Mouse (Mus musculus): ENCODE results near the gene Kcp. TPM values are rescaled to one million over a fixed set of nuclear protein-coding genes. Genes with fewer than 3 reads are reported as not detected.
A peak's percentile ranks its signal among the peaks of the same experiment; 100 is the strongest.

Gene Kcp
- polyA plus RNA-seq, 1 experiment: 0.26 TPM

DNA sequence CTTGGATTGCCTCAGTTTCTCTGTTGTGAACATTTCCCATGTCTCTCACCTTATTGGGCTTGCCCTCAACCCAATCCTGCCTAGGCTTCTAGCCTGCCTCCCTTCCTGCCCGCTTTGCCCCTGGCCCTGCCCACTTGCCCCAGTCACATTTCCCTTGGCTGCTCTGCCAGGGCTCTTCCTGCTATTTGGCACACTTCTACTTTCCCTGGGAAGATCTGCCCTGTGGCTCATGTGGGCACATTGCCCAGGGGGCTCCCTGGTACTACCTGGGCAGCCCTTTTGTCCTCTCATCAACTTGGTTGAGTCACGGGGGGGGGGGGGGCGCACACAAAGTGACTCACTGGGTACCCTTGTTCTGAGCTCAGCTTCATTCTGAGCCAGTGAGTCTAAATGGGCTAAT is 75.6 kb downstream of the Kcp start:
- TF ChIP-seq REST (IDR thresholded peaks at IDR 0.05; ENCODE audit: insufficient read depth, insufficient read length) (no peak), USF1 (IDR thresholded peaks at IDR 0.05; ENCODE audit: low read depth) (no peak), POLR2AphosphoS2 (IDR thresholded peaks at IDR 0.05; ENCODE audit: insufficient read length, low read depth) (no peak), E2F4 (IDR thresholded peaks at IDR 0.05; ENCODE audit: insufficient read depth) (no peak), SRF (IDR thresholded peaks at IDR 0.05; ENCODE audit: control insufficient read depth, insufficient read length, low read depth) (no peak), TCF3 (IDR thresholded peaks at IDR 0.05; ENCODE audit: insufficient read length, low read depth) (no peak), MAX (IDR thresholded peaks at IDR 0.05; ENCODE audit: low read depth) (no peak), MYOD1 (IDR thresholded peaks at IDR 0.05; ENCODE audit: control insufficient read depth in 1 of 3, insufficient read length in 2 of 3, low read depth in 2 of 3) (no peak), CEBPB (IDR thresholded peaks at IDR 0.05; ENCODE audit: insufficient read depth, poor library complexity, severe bottlenecking) (no peak), TCF12 (IDR thresholded peaks at IDR 0.05; ENCODE audit: insufficient read depth, poor library complexity, severe bottlenecking) (no peak), MYOG (IDR thresholded peaks at IDR 0.05; ENCODE audit: control insufficient read depth in 1 of 3, insufficient read depth in 1 of 3, insufficient read length in 2 of 3, low read depth in 2 of 3) (no peak), POLR2A (IDR thresholded peaks at IDR 0.05; ENCODE audit: insufficient read length, low read depth) (no peak)
- peaks cover 5% of the 10 kb centered on the region for H3K36me3 ChIP-seq (ENCODE audit: control insufficient read depth, insufficient read depth)
- peaks cover 34% of the 10 kb centered on the region for H3K79me2 ChIP-seq (ENCODE audit: control insufficient read depth, insufficient read depth)
- no peaks in the 10 kb centered on the region for H3K27me3 ChIP-seq (ENCODE audit: control insufficient read depth, insufficient read depth, insufficient read length)
- H3K4me3 ChIP-seq: peak overlapping the region; percentile 100
- peak overlapping the region; percentile 86 for H3K4me2 ChIP-seq (ENCODE audit: low read depth)
- no peak overlapping the region for H3ac ChIP-seq (ENCODE audit: control insufficient read depth, insufficient read length)

DNA sequence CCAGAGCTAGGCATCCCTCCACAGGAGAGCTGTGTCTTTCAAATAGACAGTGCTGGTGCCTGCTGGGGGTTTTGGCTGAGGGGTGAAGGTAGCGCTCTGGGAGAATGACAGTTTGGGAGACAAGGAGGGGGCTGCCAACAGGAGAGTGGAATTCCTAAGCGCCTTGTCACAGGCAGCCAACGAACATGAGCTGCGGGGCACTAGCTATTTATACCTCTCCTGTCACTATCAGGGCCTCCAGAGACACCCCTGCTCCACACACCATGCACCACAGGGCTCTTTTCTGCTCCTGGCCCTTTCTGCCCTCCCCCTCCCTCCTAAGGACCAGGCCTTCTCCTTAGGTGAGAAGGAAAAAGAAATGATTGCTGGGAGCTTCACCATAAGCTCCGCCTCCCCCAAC is 76.3 kb downstream of the Kcp start:
- Histone ChIP-seq H3ac (ENCODE audit: control insufficient read depth, insufficient read length) (no peak overlapping the region), H3K79me2 (ENCODE audit: control insufficient read depth, insufficient read depth) (peaks cover 27% of the 10 kb centered on the region), H3K27me3 (ENCODE audit: control insufficient read depth, insufficient read depth, insufficient read length) (no peaks in the 10 kb centered on the region), H3K36me3 (ENCODE audit: control insufficient read depth, insufficient read depth) (no peaks in the 10 kb centered on the region), H3K4me3 (peak overlapping the region; percentile 100), H3K4me2 (ENCODE audit: low read depth) (peak overlapping the region; percentile 86)
- peak; percentile 19 for TF ChIP-seq POLR2A (IDR thresholded peaks at IDR 0.05; ENCODE audit: insufficient read length, low read depth)
- no peak for TF ChIP-seq SRF (IDR thresholded peaks at IDR 0.05; ENCODE audit: control insufficient read depth, insufficient read length, low read depth)

DNA sequence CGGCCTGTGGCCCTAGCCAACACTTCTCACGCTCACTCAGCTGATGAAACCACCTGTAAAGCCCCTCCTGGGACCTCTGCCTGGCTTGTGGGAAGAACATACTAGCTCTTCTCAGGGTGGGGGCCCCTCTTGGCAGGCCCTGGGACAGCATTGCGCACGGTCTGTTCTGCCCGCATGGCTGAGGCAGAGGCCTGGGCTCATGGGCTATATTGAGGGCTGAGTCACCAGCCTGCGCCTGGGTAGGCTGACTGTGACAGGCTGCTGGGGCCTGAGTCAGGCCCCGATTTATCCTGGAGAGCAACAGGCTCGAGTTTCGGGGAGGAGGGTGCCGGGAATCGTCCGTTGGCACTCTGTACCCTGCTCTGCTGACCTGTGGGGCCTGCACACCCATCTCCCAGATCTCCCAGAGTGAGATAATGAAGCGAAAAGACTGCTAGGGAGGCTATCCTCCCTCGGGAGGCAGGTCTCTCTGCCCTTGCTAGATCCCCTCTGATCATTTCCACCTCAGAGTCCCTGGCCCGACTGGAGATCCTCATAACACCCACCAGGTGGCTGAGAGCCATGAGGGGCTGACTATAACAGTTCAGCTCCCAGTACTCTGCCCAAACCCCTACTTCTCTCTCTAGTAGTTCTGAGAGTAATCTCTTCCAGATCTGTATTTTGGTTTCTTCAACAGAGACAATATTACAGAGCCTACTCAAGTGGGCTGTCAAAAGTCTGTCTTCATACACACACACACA is 76.9 kb downstream of the Kcp start:
- Histone ChIP-seq H3K27me3 (ENCODE audit: control insufficient read depth, insufficient read depth, insufficient read length) (no peaks in the 10 kb centered on the region), H3K79me2 (ENCODE audit: control insufficient read depth, insufficient read depth) (peaks cover 25% of the 10 kb centered on the region), H3K4me2 (ENCODE audit: low read depth) (peak overlapping the region; percentile 86), H3K36me3 (ENCODE audit: control insufficient read depth, insufficient read depth) (no peaks in the 10 kb centered on the region), H3ac (ENCODE audit: control insufficient read depth, insufficient read length) (no peak overlapping the region), H3K4me3 (peak overlapping the region; percentile 100)
- TF ChIP-seq POLR2AphosphoS2 (IDR thresholded peaks at IDR 0.05; ENCODE audit: insufficient read length, low read depth) (peak; percentile 59), MYOG (IDR thresholded peaks at IDR 0.05; ENCODE audit: control insufficient read depth in 1 of 3, insufficient read depth in 1 of 3, insufficient read length in 2 of 3, low read depth in 2 of 3) (peak; percentile 16 to 78 (median 36)), CEBPB (IDR thresholded peaks at IDR 0.05; ENCODE audit: insufficient read depth, poor library complexity, severe bottlenecking) (peak; percentile 87; the same call in 1 of the 2 replicates), MYOD1 (IDR thresholded peaks at IDR 0.05; ENCODE audit: control insufficient read depth in 1 of 3, insufficient read length in 2 of 3, low read depth in 2 of 3) (peak in 1 of 3 experiments; percentile 25), TCF12 (IDR thresholded peaks at IDR 0.05; ENCODE audit: insufficient read depth, poor library complexity, severe bottlenecking) (no peak), POLR2A (IDR thresholded peaks at IDR 0.05; ENCODE audit: insufficient read length, low read depth) (no peak), E2F4 (IDR thresholded peaks at IDR 0.05; ENCODE audit: insufficient read depth) (peak; percentile 7)

DNA sequence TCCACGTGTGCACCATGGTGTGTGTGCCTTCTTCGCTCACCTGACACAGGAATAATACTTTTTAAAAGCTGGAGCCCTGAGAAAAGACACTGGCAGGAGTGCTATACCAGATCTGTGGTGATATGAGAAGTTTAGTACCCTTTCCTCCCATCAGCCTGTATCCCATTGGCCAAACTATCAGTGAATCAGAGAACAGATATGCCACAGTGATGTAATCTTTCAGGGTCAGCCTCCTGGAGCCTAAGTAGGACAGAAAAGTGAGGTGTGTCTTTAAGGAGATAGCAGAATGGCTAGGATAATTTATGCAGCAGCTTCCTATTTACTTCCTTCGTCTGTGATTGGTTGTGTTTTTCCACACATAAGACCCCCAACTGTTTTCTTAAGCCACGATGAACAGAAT is 79.6 kb downstream of the Kcp start:
- H3K27me3 ChIP-seq (ENCODE audit: control insufficient read depth, insufficient read depth, insufficient read length): no peaks in the 10 kb centered on the region
- H3ac ChIP-seq (ENCODE audit: control insufficient read depth, insufficient read length): no peak overlapping the region
- H3K36me3 ChIP-seq (ENCODE audit: control insufficient read depth, insufficient read depth): no peaks in the 10 kb centered on the region
- TF ChIP-seq MYOD1 (IDR thresholded peaks at IDR 0.05; ENCODE audit: control insufficient read depth in 1 of 3, insufficient read length in 2 of 3, low read depth in 2 of 3) (no peak), MAX (IDR thresholded peaks at IDR 0.05; ENCODE audit: low read depth) (no peak), POLR2A (IDR thresholded peaks at IDR 0.05; ENCODE audit: insufficient read length, low read depth) (no peak), MYOG (IDR thresholded peaks at IDR 0.05; ENCODE audit: control insufficient read depth in 1 of 3, insufficient read depth in 1 of 3, insufficient read length in 2 of 3, low read depth in 2 of 3) (no peak), SRF (IDR thresholded peaks at IDR 0.05; ENCODE audit: control insufficient read depth, insufficient read length, low read depth) (no peak), POLR2AphosphoS2 (IDR thresholded peaks at IDR 0.05; ENCODE audit: insufficient read length, low read depth) (no peak), TCF3 (IDR thresholded peaks at IDR 0.05; ENCODE audit: insufficient read length, low read depth) (no peak), TCF12 (IDR thresholded peaks at IDR 0.05; ENCODE audit: insufficient read depth, poor library complexity, severe bottlenecking) (no peak), CEBPB (IDR thresholded peaks at IDR 0.05; ENCODE audit: insufficient read depth, poor library complexity, severe bottlenecking) (no peak), USF1 (IDR thresholded peaks at IDR 0.05; ENCODE audit: low read depth) (no peak), E2F4 (IDR thresholded peaks at IDR 0.05; ENCODE audit: insufficient read depth) (no peak), REST (IDR thresholded peaks at IDR 0.05; ENCODE audit: insufficient read depth, insufficient read length) (no peak)
- H3K79me2 ChIP-seq (ENCODE audit: control insufficient read depth, insufficient read depth): peaks cover under 1% of the 10 kb centered on the region
- no peak overlapping the region for H3K4me2 ChIP-seq (ENCODE audit: low read depth)
- no peak overlapping the region for H3K4me3 ChIP-seq

DNA sequence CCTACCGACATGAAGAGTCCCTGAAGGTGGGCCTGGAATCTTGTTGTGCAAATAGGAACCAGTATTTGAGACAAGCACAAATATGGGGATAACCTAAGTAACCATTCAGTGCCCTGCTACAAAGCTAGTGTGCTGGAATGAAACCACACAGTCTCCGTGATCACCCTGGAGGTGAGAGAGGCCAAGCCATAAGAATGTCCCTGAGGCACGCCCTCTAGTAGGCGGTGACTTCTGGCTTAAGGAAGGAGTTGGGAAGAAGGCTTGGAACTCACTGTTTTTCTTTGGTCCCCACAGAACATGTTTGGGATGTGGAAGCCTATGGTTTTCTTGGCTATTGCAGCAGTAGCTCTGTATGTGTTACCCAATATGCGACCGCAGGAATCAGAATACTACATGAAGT is 81.4 kb downstream of the Kcp start:
- no peaks in the 10 kb centered on the region for H3K79me2 ChIP-seq (ENCODE audit: control insufficient read depth, insufficient read depth)
- H3K4me2 ChIP-seq (ENCODE audit: low read depth): no peak overlapping the region
- no peaks in the 10 kb centered on the region for H3K36me3 ChIP-seq (ENCODE audit: control insufficient read depth, insufficient read depth)
- H3K4me3 ChIP-seq: no peak overlapping the region
- no peaks in the 10 kb centered on the region for H3K27me3 ChIP-seq (ENCODE audit: control insufficient read depth, insufficient read depth, insufficient read length)
- H3ac ChIP-seq (ENCODE audit: control insufficient read depth, insufficient read length): no peak overlapping the region
- TF ChIP-seq POLR2A (IDR thresholded peaks at IDR 0.05; ENCODE audit: insufficient read length, low read depth): no peak
- no peak for TF ChIP-seq MAX (IDR thresholded peaks at IDR 0.05; ENCODE audit: low read depth)
- TF ChIP-seq TCF12 (IDR thresholded peaks at IDR 0.05; ENCODE audit: insufficient read depth, poor library complexity, severe bottlenecking): no peak
- TF ChIP-seq MYOG (IDR thresholded peaks at IDR 0.05; ENCODE audit: control insufficient read depth in 1 of 3, insufficient read depth in 1 of 3, insufficient read length in 2 of 3, low read depth in 2 of 3): no peak
- no peak for TF ChIP-seq USF1 (IDR thresholded peaks at IDR 0.05; ENCODE audit: low read depth)
- no peak for TF ChIP-seq SRF (IDR thresholded peaks at IDR 0.05; ENCODE audit: control insufficient read depth, insufficient read length, low read depth)
- TF ChIP-seq E2F4 (IDR thresholded peaks at IDR 0.05; ENCODE audit: insufficient read depth): no peak
- no peak for TF ChIP-seq MYOD1 (IDR thresholded peaks at IDR 0.05; ENCODE audit: control insufficient read depth in 1 of 3, insufficient read length in 2 of 3, low read depth in 2 of 3)
- TF ChIP-seq TCF3 (IDR thresholded peaks at IDR 0.05; ENCODE audit: insufficient read length, low read depth): no peak
- TF ChIP-seq POLR2AphosphoS2 (IDR thresholded peaks at IDR 0.05; ENCODE audit: insufficient read length, low read depth): no peak
- no peak for TF ChIP-seq REST (IDR thresholded peaks at IDR 0.05; ENCODE audit: insufficient read depth, insufficient read length)
- TF ChIP-seq CEBPB (IDR thresholded peaks at IDR 0.05; ENCODE audit: insufficient read depth, poor library complexity, severe bottlenecking): no peak

Measured in myocyte (in vitro differentiated cells).